Mouse (Mus musculus): ENCODE measurements around the gene Klhdc1.

- TF ChIP-seq CTCF (IDR thresholded peaks at IDR 0.05; ENCODE audit: low read depth), result no peak
- TF ChIP-seq EP300 (IDR thresholded peaks at IDR 0.05; ENCODE audit: low read depth), result no peak
Observed at GRCm38 (mm10) chr12:69279931-69280469, 39.0 kb downstream of the Klhdc1 start.
